ENCODE assay signal across 26 mouse cellular contexts in genomic region chr6:51510946-51511345, GRCm38 (mm10). TPM values are rescaled to one million over a fixed set of nuclear protein-coding genes. Genes with fewer than 3 reads are reported as not detected.
A peak's percentile ranks its signal among the peaks of the same experiment; 100 is the strongest.
DNase-seq lines count a peak whose midpoint lies in the region; ATAC-seq and TF ChIP-seq lines count a peak whose summit lies in the region.
"Had no signal": no experiment of that assay in that cellular context is flagged by ENCODE, and none has a peak within 500 bp of the region (broad histone marks: within the 10 kb centered on the region; RNA-seq: fewer than 3 reads in every experiment).

No protein-coding gene starts in this region.

- H3K9ac ChIP-seq in heart, adult 2 months (ENCODE audit: low read depth, low read length): no peak overlapping the region
- H3K9ac ChIP-seq in heart, embryonic 12.5 days: no peak overlapping the region
- no peak overlapping the region for H3K9ac ChIP-seq in ES-E14 (ENCODE audit: insufficient read depth, low read depth, low read length, poor library complexity, severe bottlenecking)
- no peak overlapping the region for H3K9ac ChIP-seq in neural tube, embryonic 15.5 days (replicated peaks)
- H3K9ac ChIP-seq: embryonic facial prominence, embryonic 12.5 days; embryonic facial prominence, embryonic 15.5 days; forebrain, postnatal 0 days; hindbrain, embryonic 13.5 days had no signal

- in situ Hi-C loops in ES-E14 (cut with MboI; ENCODE audit: low sequenced_read_pairs in 2 of 2, unreplicated experiment in 2 of 2): no loop called here

- 55% methylated on average over 1 of the region's 1 CpGs for WGBS in heart, adult 2 months
- WGBS in heart, embryonic 12.5 days: 66% methylated on average over 1 of the region's 1 CpGs
- WGBS in neural tube, embryonic 15.5 days: 68% methylated on average over 1 of the region's 1 CpGs

- H3K4me3 ChIP-seq in heart, adult 2 months: no peak overlapping the region
- no peak overlapping the region for H3K4me3 ChIP-seq in heart, embryonic 12.5 days
- H3K4me3 ChIP-seq in E14TG2a.4 (replicated peaks; ENCODE audit: low read length) (0 out of 2 replicates have a peak overlapping the region, but pooled peaks have one; percentile 8), ES-E14 (ENCODE audit: insufficient read depth in 1 of 2, low read depth in 1 of 2, low read length in 2 of 2, poor library complexity in 1 of 2, severe bottlenecking in 1 of 2) (no peak overlapping the region)
- no peak overlapping the region for H3K4me3 ChIP-seq in neural tube, embryonic 15.5 days (replicated peaks)
- H3K4me3 ChIP-seq: embryonic facial prominence, embryonic 12.5 days; embryonic facial prominence, embryonic 15.5 days; gastrocnemius, adult 2 months; heart, embryonic 10.5 days; hindbrain, embryonic 10.5 days; hindbrain, embryonic 13.5 days had no signal

- no peaks in the 10 kb centered on the region for H3K79me2 ChIP-seq in heart, adult 2 months (replicated peaks; ENCODE audit: control insufficient read depth, insufficient read depth, low read length)

- no peak for TF ChIP-seq POLR2A in heart, adult 2 months (IDR thresholded peaks at IDR 0.05; ENCODE audit: insufficient read depth, low read depth, low read length)

- no peaks in the 10 kb centered on the region for H3K27me3 ChIP-seq in heart, adult 2 months (ENCODE audit: control insufficient read depth, insufficient read depth, low read length)
- H3K27me3 ChIP-seq in heart, embryonic 12.5 days (replicated peaks): no peaks in the 10 kb centered on the region
- no peaks in the 10 kb centered on the region for H3K27me3 ChIP-seq in E14TG2a.4 (ENCODE audit: insufficient read depth, low read length)
- H3K27me3 ChIP-seq in neural tube, embryonic 15.5 days (replicated peaks): no peaks in the 10 kb centered on the region
- H3K27me3 ChIP-seq: embryonic facial prominence, embryonic 12.5 days; embryonic facial prominence, embryonic 15.5 days; hindbrain, embryonic 13.5 days had no signal

- H3K4me1 ChIP-seq in heart, adult 2 months (ENCODE audit: control insufficient read depth, insufficient read depth, low read length): no peaks in the 10 kb centered on the region
- no peaks in the 10 kb centered on the region for H3K4me1 ChIP-seq in heart, embryonic 12.5 days (replicated peaks)
- H3K4me1 ChIP-seq in E14TG2a.4 (replicated peaks; ENCODE audit: low read depth, low read length) (peaks cover 80% of the 10 kb centered on the region), ES-E14 (ENCODE audit: control insufficient read depth in 2 of 2, insufficient read depth in 2 of 2, low read length in 2 of 2, poor library complexity in 1 of 2) (peaks cover 0 to 20% of the 10 kb centered on the region in 2 experiments; a peak in 3 of 4 replicates)
- H3K4me1 ChIP-seq in neural tube, embryonic 15.5 days: peaks cover 7% of the 10 kb centered on the region; the same call in 1 of the 2 replicates
- H3K4me1 ChIP-seq: embryonic facial prominence, embryonic 12.5 days; embryonic facial prominence, embryonic 15.5 days had no signal

- TF ChIP-seq EP300 in heart, adult 2 months (IDR thresholded peaks at IDR 0.05; ENCODE audit: insufficient read depth, low read depth, low read length): no peak

- DNase-seq in heart, adult 2 months: peak in 1 of 2 experiments; percentile 6
- peak; percentile 51 for DNase-seq in ES-E14 (ENCODE audit: low read depth, low spot score)
- DNase-seq in kidney, postnatal 14 days: no peak
- DNase-seq in thymus, postnatal 14 days: no peak
- DNase-seq: adrenal gland, adult 2 months; adrenal gland, postnatal 14 days; cerebellum, adult 11 months; cerebellum, adult 2 months; cerebellum, adult 9-11 months; cerebellum, postnatal 25 days; forebrain, postnatal 0 days; gastrocnemius, adult 2 months; gastrocnemius, postnatal 14 days; heart, postnatal 36 days had no signal

- intact Hi-C loops in heart, adult 2 months (cut with DNase I): loop anchor here (2.0 kb wide), 1 partner anchor 34 kb away; no protein-coding TSS in a partner anchor

- H3K9me3 ChIP-seq in heart, embryonic 12.5 days (replicated peaks): no peaks in the 10 kb centered on the region
- H3K9me3 ChIP-seq in E14TG2a.4 (ENCODE audit: low read length) (no peaks in the 10 kb centered on the region), ES-E14 (ENCODE audit: control insufficient read depth, insufficient read depth, low read depth, low read length) (no peaks in the 10 kb centered on the region)
- H3K9me3 ChIP-seq in neural tube, embryonic 15.5 days (replicated peaks): no peaks in the 10 kb centered on the region
- H3K9me3 ChIP-seq: embryonic facial prominence, embryonic 12.5 days; embryonic facial prominence, embryonic 15.5 days; heart, embryonic 10.5 days; hindbrain, embryonic 10.5 days; hindbrain, embryonic 13.5 days had no signal

- no peak for ATAC-seq in heart, embryonic 12.5 days (ENCODE audit: insufficient number of reproducible peaks, low FRiP score)
- no peak for ATAC-seq in neural tube, embryonic 15.5 days (ENCODE audit: low FRiP score)
- ATAC-seq: CD4-positive, CD25-positive, alpha-beta regulatory T cell, adult 4 months; forebrain, embryonic 14.5 days; forebrain, postnatal 0 days; hindbrain, embryonic 16.5 days; intestine, embryonic 16.5 days had no signal

- peak; percentile 28; the same call in 1 of the 2 replicates for TF ChIP-seq CTCF in heart, adult 2 months (IDR thresholded peaks at IDR 0.05)
- TF ChIP-seq CTCF in E14TG2a.4 (conservative IDR thresholded peaks at IDR 0.05; ENCODE audit: low read length): no peak

- no peak overlapping the region for H3K4me2 ChIP-seq in heart, embryonic 12.5 days
- H3K4me2 ChIP-seq in neural tube, embryonic 15.5 days: no peak overlapping the region
- H3K4me2 ChIP-seq: embryonic facial prominence, embryonic 12.5 days; embryonic facial prominence, embryonic 15.5 days; hindbrain, embryonic 13.5 days had no signal

- H3K27ac ChIP-seq in heart, adult 2 months: peak overlapping the region; percentile 4; the same call in 1 of the 2 replicates
- H3K27ac ChIP-seq in heart, embryonic 12.5 days (ENCODE audit: poor library complexity, severe bottlenecking): no peak overlapping the region
- H3K27ac ChIP-seq in ES-E14 (ENCODE audit: insufficient read depth, low read depth, low read length, poor library complexity, severe bottlenecking): no peak overlapping the region
- no peak overlapping the region for H3K27ac ChIP-seq in neural tube, embryonic 15.5 days (replicated peaks)
- H3K27ac ChIP-seq: embryonic facial prominence, embryonic 12.5 days; embryonic facial prominence, embryonic 15.5 days; gastrocnemius, adult 2 months; heart, embryonic 10.5 days; hindbrain, embryonic 10.5 days; hindbrain, embryonic 13.5 days had no signal

- no peaks in the 10 kb centered on the region for H3K36me3 ChIP-seq in heart, adult 2 months (ENCODE audit: control insufficient read depth, insufficient read depth, low read length)
- no peaks in the 10 kb centered on the region for H3K36me3 ChIP-seq in heart, embryonic 12.5 days
- H3K36me3 ChIP-seq in E14TG2a.4 (ENCODE audit: insufficient read depth, low read length) (no peaks in the 10 kb centered on the region), ES-E14 (ENCODE audit: control insufficient read depth, insufficient read depth, low read length, poor library complexity, severe bottlenecking) (no peaks in the 10 kb centered on the region)
- H3K36me3 ChIP-seq in neural tube, embryonic 15.5 days: no peaks in the 10 kb centered on the region
- H3K36me3 ChIP-seq: embryonic facial prominence, embryonic 12.5 days; embryonic facial prominence, embryonic 15.5 days; heart, embryonic 10.5 days; hindbrain, embryonic 10.5 days; hindbrain, embryonic 13.5 days had no signal

TF ChIP-seq in ES-E14, 5 proteins besides CTCF, POLR2A, EP300 and RAD21:
- TF ChIP-seq MAFK (IDR thresholded peaks at IDR 0.05; ENCODE audit: insufficient read depth, low read depth, low read length): no peak
- TF ChIP-seq CHD2 (IDR thresholded peaks at IDR 0.05; ENCODE audit: low read depth, low read length): no peak
- TF ChIP-seq ZNF384 (IDR thresholded peaks at IDR 0.05; ENCODE audit: low read depth, low read length): no peak
- TF ChIP-seq ZC3H11A (IDR thresholded peaks at IDR 0.05; ENCODE audit: borderline replicate concordance, low read depth, low read length): no peak
- no peak for TF ChIP-seq HCFC1 (IDR thresholded peaks at IDR 0.05; ENCODE audit: borderline replicate concordance, insufficient read depth, low read length)
TF ChIP-seq in ES-E14: peak in this region for 0.

RNA-seq across cellular contexts. Expression of gene Snx10, which starts 12.8 kb away (rescaled TPM):
- total RNA-seq in heart, adult 2 months (2021): 10 to 100 TPM; 10.8 to 11.4 TPM
- 3.9 and 6.5 TPM in 2 replicates for polyA plus RNA-seq in heart, adult 2 months (2012; rRNA removed)
- polyA plus RNA-seq in heart, embryonic 12.5 days (2016; fragmentation: Nextera tagmentation; extraction: Ambion mirVana): 21.4 and 23.7 TPM in 2 replicates
- total RNA-seq in ES-E14 (2012; rRNA removed): 20.9 and 21.2 TPM in 2 replicates
- 55.6 and 63.4 TPM in 2 replicates for polyA plus RNA-seq in neural tube, embryonic 15.5 days (2015; fragmentation: Nextera tagmentation; extraction: Ambion mirVana)

RNA-seq across cellular contexts. Expression of gene Cbx3, which starts 40.8 kb away (rescaled TPM):
- 10 to 100 TPM; 58.7 to 63.9 TPM for total RNA-seq in heart, adult 2 months (2021)
- 7.6 and 15.7 TPM in 2 replicates for polyA plus RNA-seq in heart, adult 2 months (2012; rRNA removed)
- polyA plus RNA-seq in heart, embryonic 12.5 days (2016; fragmentation: Nextera tagmentation; extraction: Ambion mirVana): 372 and 391 TPM in 2 replicates
- 104 and 177 TPM in 2 replicates for total RNA-seq in ES-E14 (2012; rRNA removed)
- 310 and 354 TPM in 2 replicates for polyA plus RNA-seq in neural tube, embryonic 15.5 days (2015; fragmentation: Nextera tagmentation; extraction: Ambion mirVana)

RNA-seq across cellular contexts. Expression of gene Hnrnpa2b1, which starts 41.3 kb away (rescaled TPM):
- total RNA-seq in heart, adult 2 months (2021): 100 to 1,000 TPM; 384 to 411 TPM
- polyA plus RNA-seq in heart, adult 2 months (2012; rRNA removed): 91.2 and 166 TPM in 2 replicates
- 1,461 and 1,470 TPM in 2 replicates for polyA plus RNA-seq in heart, embryonic 12.5 days (2016; fragmentation: Nextera tagmentation; extraction: Ambion mirVana)
- 435 and 609 TPM in 2 replicates for total RNA-seq in ES-E14 (2012; rRNA removed)
- polyA plus RNA-seq in neural tube, embryonic 15.5 days (2015; fragmentation: Nextera tagmentation; extraction: Ambion mirVana): 1,222 and 1,408 TPM in 2 replicates

Comparison
In these comparisons a context has a peak if more than half of its experiments do, and no peak if none do; other contexts are left out.
1. RNA of gene Cbx3, which starts 40.8 kb away (polyA plus RNA-seq): 372 to 391 TPM in heart, embryonic 12.5 days and 310 to 354 TPM in neural tube, embryonic 15.5 days; 7.6 to 15.7 TPM in heart, adult 2 months; every median in the first group is over 10 times any median in the second.